Comparison of ENCODE assay signal across 7 mouse cellular contexts in genomic region chr8:84103601-84104000, GRCm38 (mm10). TPM values are rescaled to one million over a fixed set of nuclear protein-coding genes. Genes with fewer than 3 reads are reported as not detected.
DNase-seq lines count a peak whose midpoint lies in the region; ATAC-seq and TF ChIP-seq lines count a peak whose summit lies in the region.

No protein-coding gene starts in this region.

- TF ChIP-seq CTCF in C2C12 (IDR thresholded peaks at IDR 0.05; ENCODE audit: control insufficient read depth, insufficient read depth, insufficient read length) = no peak
- TF ChIP-seq CTCF in ES-Bruce4 (IDR thresholded peaks at IDR 0.05; ENCODE audit: low read depth, low read length) = no peak

- H3K36me3 ChIP-seq in C2C12 (ENCODE audit: control insufficient read depth, insufficient read depth) = peaks cover 20% of the 10 kb centered on the region
- H3K36me3 ChIP-seq in ES-Bruce4 (ENCODE audit: control insufficient read depth, insufficient read depth, low read length, poor library complexity, severe bottlenecking) = peaks cover 13% of the 10 kb centered on the region
- H3K36me3 ChIP-seq in forebrain, embryonic 16.5 days (ENCODE audit: control insufficient read depth, insufficient read depth) = no peaks in the 10 kb centered on the region
- no peaks in the 10 kb centered on the region for H3K36me3 ChIP-seq in myocyte (ENCODE audit: control insufficient read depth, insufficient read depth)

- no peaks in the 10 kb centered on the region for H3K9me3 ChIP-seq in ES-Bruce4 (replicated peaks; ENCODE audit: control insufficient read depth, insufficient read depth, low read length, poor library complexity, severe bottlenecking)
- no peaks in the 10 kb centered on the region for H3K9me3 ChIP-seq in forebrain, embryonic 16.5 days (ENCODE audit: control insufficient read depth, low read length)

- no peak overlapping the region for H3K27ac ChIP-seq in ES-Bruce4 (ENCODE audit: insufficient read depth, low read length)
- peak overlapping the region; percentile 91 for H3K27ac ChIP-seq in forebrain, embryonic 16.5 days (ENCODE audit: low read length)

- H3K4me1 ChIP-seq in ES-Bruce4 (ENCODE audit: control insufficient read depth, insufficient read depth, low read length) = no peaks in the 10 kb centered on the region
- H3K4me1 ChIP-seq in forebrain, embryonic 16.5 days (replicated peaks; ENCODE audit: control insufficient read depth, insufficient read depth, low read length) = peaks cover 24% of the 10 kb centered on the region

- H3K4me2 ChIP-seq in forebrain, embryonic 16.5 days (ENCODE audit: low read length) = peak overlapping the region; percentile 75
- H3K4me2 ChIP-seq in myocyte (ENCODE audit: low read depth) = peak overlapping the region; percentile 78

- 47% methylated on average over 3 of the region's 3 CpGs for WGBS in forebrain, embryonic 16.5 days
- 8% methylated on average over 3 of the region's 3 CpGs for whole genome bisulfite sequencing in large intestine, adult 2 months

- peak overlapping the region; percentile 93 for H3K9ac ChIP-seq in ES-Bruce4 (ENCODE audit: low read depth, poor library complexity, severe bottlenecking)
- H3K9ac ChIP-seq in forebrain, embryonic 16.5 days (replicated peaks; ENCODE audit: low read depth, low read length) = peak overlapping the region; percentile 82

- TF ChIP-seq EP300 in ES-Bruce4 (IDR thresholded peaks at IDR 0.05; ENCODE audit: insufficient read depth, low read depth, low read length) = no peak

- TF ChIP-seq POLR2A in ES-Bruce4 (IDR thresholded peaks at IDR 0.05; ENCODE audit: insufficient read depth, low read length) = no peak
- no peak for TF ChIP-seq POLR2A in myocyte (IDR thresholded peaks at IDR 0.05; ENCODE audit: insufficient read length, low read depth)

- H3ac ChIP-seq in C2C12 (ENCODE audit: control insufficient read depth, insufficient read length, low read depth) (peak overlapping the region; percentile 78), myocyte (ENCODE audit: control insufficient read depth, insufficient read length) (peak overlapping the region; percentile 16)

- H3K4me3 ChIP-seq in C2C12 (ENCODE audit: insufficient read depth, poor library complexity, severe bottlenecking) (peak overlapping the region; percentile 49), ES-Bruce4 (ENCODE audit: low read depth, low read length) (peak overlapping the region; percentile 66), myocyte (peak overlapping the region; percentile 37)
- peak overlapping the region; percentile 75 for H3K4me3 ChIP-seq in forebrain, embryonic 16.5 days (replicated peaks; ENCODE audit: low read length)

- peaks cover 41% of the 10 kb centered on the region for H3K79me2 ChIP-seq in C2C12 (ENCODE audit: control insufficient read depth, insufficient read depth)
- peaks cover 13% of the 10 kb centered on the region for H3K79me2 ChIP-seq in myocyte (ENCODE audit: control insufficient read depth, insufficient read depth)

- H3K79me3 ChIP-seq in C2C12 (ENCODE audit: low read depth) = peaks cover 17% of the 10 kb centered on the region

- DNase-seq in large intestine, adult 2 months (ENCODE audit: low read depth, low spot score) = peak; percentile 67
- no peak for DNase-seq in urinary bladder, postnatal 4 days (ENCODE audit: low spot score in 2 of 2)
- DNase-seq in thymus, postnatal 0 days (ENCODE audit: low spot score) = no peak

- ATAC-seq in forebrain, embryonic 16.5 days = no peak

- no peaks in the 10 kb centered on the region for H3K27me3 ChIP-seq in C2C12 (ENCODE audit: control insufficient read depth, insufficient read depth, insufficient read length)
- no peaks in the 10 kb centered on the region for H3K27me3 ChIP-seq in ES-Bruce4 (ENCODE audit: control insufficient read depth, insufficient read depth, low read length, poor library complexity, severe bottlenecking)
- H3K27me3 ChIP-seq in forebrain, embryonic 16.5 days (replicated peaks; ENCODE audit: control insufficient read depth, insufficient read depth, low read length) = no peaks in the 10 kb centered on the region
- H3K27me3 ChIP-seq in myocyte (ENCODE audit: control insufficient read depth, insufficient read depth, insufficient read length) = no peaks in the 10 kb centered on the region

TF ChIP-seq in C2C12, 6 proteins besides CTCF, POLR2A, EP300 and RAD21:
- TF ChIP-seq USF1 (IDR thresholded peaks at IDR 0.05; ENCODE audit: low read depth) (no peak), MYOD1 (IDR thresholded peaks at IDR 0.05; ENCODE audit: control insufficient read depth, insufficient read length, low read depth) (no peak), CEBPB (IDR thresholded peaks at IDR 0.05; ENCODE audit: low read depth) (no peak), MYOG (IDR thresholded peaks at IDR 0.05; ENCODE audit: control insufficient read depth, extremely low read depth, insufficient read length) (no peak), FOSL1 (IDR thresholded peaks at IDR 0.05; ENCODE audit: insufficient read depth, low read length, poor library complexity, severe bottlenecking) (no peak), MAX (IDR thresholded peaks at IDR 0.05) (no peak)

TF ChIP-seq in myocyte, 11 proteins besides CTCF, POLR2A, EP300 and RAD21:
- TF ChIP-seq POLR2AphosphoS2 (IDR thresholded peaks at IDR 0.05; ENCODE audit: insufficient read length, low read depth) = no peak
- TF ChIP-seq E2F4 (IDR thresholded peaks at IDR 0.05; ENCODE audit: insufficient read depth) = no peak
- TF ChIP-seq SRF (IDR thresholded peaks at IDR 0.05; ENCODE audit: control insufficient read depth, insufficient read length, low read depth) = no peak
- TF ChIP-seq TCF3 (IDR thresholded peaks at IDR 0.05; ENCODE audit: insufficient read length, low read depth) = no peak
- no peak for TF ChIP-seq TCF12 (IDR thresholded peaks at IDR 0.05; ENCODE audit: insufficient read depth, poor library complexity, severe bottlenecking)
- no peak for TF ChIP-seq MAX (IDR thresholded peaks at IDR 0.05; ENCODE audit: low read depth)
- no peak for TF ChIP-seq MYOG (IDR thresholded peaks at IDR 0.05; ENCODE audit: control insufficient read depth in 1 of 3, insufficient read depth in 1 of 3, insufficient read length in 2 of 3, low read depth in 2 of 3)
- TF ChIP-seq CEBPB (IDR thresholded peaks at IDR 0.05; ENCODE audit: insufficient read depth, poor library complexity, severe bottlenecking) = no peak
- no peak for TF ChIP-seq MYOD1 (IDR thresholded peaks at IDR 0.05; ENCODE audit: control insufficient read depth in 1 of 3, insufficient read length in 2 of 3, low read depth in 2 of 3)

RNA-seq across cellular contexts. Expression of gene Dcaf15, which starts 1.0 kb away (rescaled TPM):
- polyA plus RNA-seq in C2C12 (2012; fragmentation: generic; extraction: Trizol) = 45.2 TPM
- 43.4 and 44.0 TPM in 2 replicates for polyA plus RNA-seq in ES-Bruce4 (2011; ENCODE audit: insufficient read depth, insufficient read length, low read depth, missing spikeins)
- polyA plus RNA-seq in forebrain, embryonic 16.5 days (2015; fragmentation: Nextera tagmentation; extraction: Ambion mirVana) = 16.0 and 20.6 TPM in 2 replicates
- polyA plus RNA-seq in large intestine, adult 2 months (2012; rRNA removed) = 73.4 and 87.9 TPM in 2 replicates
- 24.3 TPM for polyA plus RNA-seq in myocyte (2012; fragmentation: generic; extraction: Trizol)
- 14.7 and 18.1 TPM in 2 replicates for polyA plus RNA-seq in thymus, postnatal 0 days (2015; fragmentation: Nextera tagmentation; extraction: Ambion mirVana)

RNA-seq across cellular contexts. Expression of gene Podnl1, which starts 22.2 kb away (rescaled TPM):
- 10.3 TPM for polyA plus RNA-seq in C2C12 (2012; fragmentation: generic; extraction: Trizol)
- 0.33 TPM in 1 of 2 replicates, not detected in the other for polyA plus RNA-seq in ES-Bruce4 (2011; ENCODE audit: insufficient read depth, insufficient read length, low read depth, missing spikeins)
- polyA plus RNA-seq in forebrain, embryonic 16.5 days (2015; fragmentation: Nextera tagmentation; extraction: Ambion mirVana) = 0.31 and 0.38 TPM in 2 replicates
- polyA plus RNA-seq in large intestine, adult 2 months (2012; rRNA removed) = 5.6 and 5.9 TPM in 2 replicates
- 9.3 TPM for polyA plus RNA-seq in myocyte (2012; fragmentation: generic; extraction: Trizol)
- polyA plus RNA-seq in thymus, postnatal 0 days (2015; fragmentation: Nextera tagmentation; extraction: Ambion mirVana) = 2.1 and 2.3 TPM in 2 replicates

RNA-seq across cellular contexts. Expression of gene Rfx1, which starts 37.0 kb away (rescaled TPM):
- polyA plus RNA-seq in C2C12 (2012; fragmentation: generic; extraction: Trizol) = 9.8 TPM
- polyA plus RNA-seq in ES-Bruce4 (2011; ENCODE audit: insufficient read depth, insufficient read length, low read depth, missing spikeins) = 9.6 and 10.5 TPM in 2 replicates
- polyA plus RNA-seq in forebrain, embryonic 16.5 days (2015; fragmentation: Nextera tagmentation; extraction: Ambion mirVana) = 8.7 and 11.3 TPM in 2 replicates
- 19.0 and 25.2 TPM in 2 replicates for polyA plus RNA-seq in large intestine, adult 2 months (2012; rRNA removed)
- polyA plus RNA-seq in myocyte (2012; fragmentation: generic; extraction: Trizol) = 9.9 TPM
- polyA plus RNA-seq in thymus, postnatal 0 days (2015; fragmentation: Nextera tagmentation; extraction: Ambion mirVana) = 5.4 and 6.1 TPM in 2 replicates

RNA-seq across cellular contexts. Expression of gene Gm10643, which starts 38.7 kb away (rescaled TPM):
- 0.49 TPM for polyA plus RNA-seq in C2C12 (2012; fragmentation: generic; extraction: Trizol)
- polyA plus RNA-seq in ES-Bruce4 (2011; ENCODE audit: insufficient read depth, insufficient read length, low read depth, missing spikeins) = 0.56 and 0.76 TPM in 2 replicates
- 1.0 and 1.1 TPM in 2 replicates for polyA plus RNA-seq in forebrain, embryonic 16.5 days (2015; fragmentation: Nextera tagmentation; extraction: Ambion mirVana)
- polyA plus RNA-seq in large intestine, adult 2 months (2012; rRNA removed) = 0.82 and 1.1 TPM in 2 replicates
- 0.35 TPM for polyA plus RNA-seq in myocyte (2012; fragmentation: generic; extraction: Trizol)
- polyA plus RNA-seq in thymus, postnatal 0 days (2015; fragmentation: Nextera tagmentation; extraction: Ambion mirVana) = 0.90 TPM in 2 replicates

RNA-seq across cellular contexts. Expression of gene Cc2d1a, which starts 44.1 kb away (rescaled TPM):
- polyA plus RNA-seq in C2C12 (2012; fragmentation: generic; extraction: Trizol) = 25.2 TPM
- 18.0 and 27.2 TPM in 2 replicates for polyA plus RNA-seq in ES-Bruce4 (2011; ENCODE audit: insufficient read depth, insufficient read length, low read depth, missing spikeins)
- 35.4 and 43.8 TPM in 2 replicates for polyA plus RNA-seq in forebrain, embryonic 16.5 days (2015; fragmentation: Nextera tagmentation; extraction: Ambion mirVana)
- 30.2 and 38.0 TPM in 2 replicates for polyA plus RNA-seq in large intestine, adult 2 months (2012; rRNA removed)
- 25.3 TPM for polyA plus RNA-seq in myocyte (2012; fragmentation: generic; extraction: Trizol)
- polyA plus RNA-seq in thymus, postnatal 0 days (2015; fragmentation: Nextera tagmentation; extraction: Ambion mirVana) = 18.9 and 20.1 TPM in 2 replicates
